Mouse (Mus musculus) midbrain, embryonic 13.5 days (tissue): ENCODE data around the gene Prtn3. TPM values are rescaled to one million over a fixed set of nuclear protein-coding genes. Genes with fewer than 3 reads are reported as not detected.

Experiments used
- ATAC-seq: fragments of 200-750 bp; cut with Nextera tagmentation; 2 replicates; pipeline ENCODE4 v1.8.0; 2017; ENCODE audit warnings: mild to moderate bottlenecking, moderate TSS enrichment, moderate library complexity
- H3K27ac ChIP-seq: fragments of 300-500 bp; sonication (generic); 2 replicates; pipeline ENCODE4 v1.5.1; 2015; ENCODE audit warnings: inconsistent platforms, mild to moderate bottlenecking, moderate library complexity
- H3K27me3 ChIP-seq: fragments of 300-500 bp; sonication (generic); 2 replicates; pipeline ENCODE4 v1.6.1; 2015; ENCODE audit warnings: mild to moderate bottlenecking, inconsistent platforms
- H3K36me3 ChIP-seq: fragments of 300-500 bp; sonication (generic); 2 replicates; pipeline ENCODE4 v1.6.1; 2015; ENCODE audit warnings: mild to moderate bottlenecking, inconsistent platforms
- H3K4me1 ChIP-seq: fragments of 300-500 bp; sonication (generic); replicated peaks from 2 replicates; pipeline ENCODE4 v1.6.1; 2015; ENCODE audit warnings: inconsistent platforms
- H3K4me2 ChIP-seq: fragments of 300-500 bp; sonication (generic); replicated peaks from 2 replicates; pipeline ENCODE4 v1.6.1; 2015; ENCODE audit warnings: moderate library complexity, mild to moderate bottlenecking, inconsistent platforms
- H3K4me3 ChIP-seq: fragments of 300-500 bp; sonication (generic); replicated peaks from 2 replicates; pipeline ENCODE4 v1.5.1; 2015; ENCODE audit warnings: mild to moderate bottlenecking, inconsistent platforms
- H3K9ac ChIP-seq: fragments of 300-500 bp; sonication (generic); replicated peaks from 2 replicates; pipeline ENCODE4 v1.6.1; 2015; ENCODE audit warnings: mild to moderate bottlenecking, inconsistent platforms
- H3K9me3 ChIP-seq: fragments of 300-500 bp; sonication (generic); 2 replicates; pipeline ENCODE4 v1.6.1; 2016; ENCODE audit warnings: mild to moderate bottlenecking, inconsistent platforms
- WGBS: fragments of 180-500 bp; shearing (Covaris S2); methylation state at CpG from one replicate; pipeline ENCODE4 v1.1.7; 2015; 5-methylcytosine and 5-hydroxymethylcytosine counted together
- polyA plus RNA-seq: library from polyadenylated mRNA; unstranded; fragments of >200 nt; fragmentation: Nextera tagmentation; extraction: Ambion mirVana; gene quantifications from 2 replicates; pipeline ENCODE4 v1.2.1, GENCODE M21; 2015

Gene Prtn3
- polyA plus RNA-seq, 1 experiment from 2014 or later = 14.9 TPM

GRCm38 (mm10) chr10:79856704-79857451 lies 17.4 kb upstream of the Prtn3 start:
- Histone ChIP-seq H3K4me1 (peaks cover 60% of the 10 kb centered on the region), H3K9ac (peak overlapping the region; percentile 98), H3K36me3 (peaks cover 56% of the 10 kb centered on the region), H3K4me3 (peak overlapping the region; percentile 99), H3K4me2 (peak overlapping the region; percentile 100), H3K27ac (peak overlapping the region; percentile 54), H3K9me3 (no peaks in the 10 kb centered on the region), H3K27me3 (no peaks in the 10 kb centered on the region)
- no peak for ATAC-seq
- 65% methylated on average over 7 of the region's 7 CpGs for WGBS

DNA sequence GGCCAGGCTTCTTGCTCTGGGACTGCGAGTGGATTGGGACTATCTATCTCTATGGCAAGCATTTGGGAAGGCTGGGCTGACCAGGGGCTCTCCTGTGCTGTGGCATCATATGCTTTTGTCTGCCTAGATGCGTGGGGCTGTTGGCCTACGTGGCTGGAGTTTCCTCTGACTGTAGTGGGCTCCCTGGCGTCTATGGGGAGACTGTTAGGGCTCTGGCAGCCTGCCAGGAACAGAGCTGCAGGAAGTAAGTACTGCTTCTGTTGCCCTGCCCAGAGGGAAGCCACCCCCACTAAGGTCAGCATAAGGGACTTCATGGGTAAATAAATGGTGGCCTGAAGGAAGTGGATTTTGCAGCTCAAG lies 16.8 kb upstream of the Prtn3 start:
- H3K4me1 ChIP-seq = peaks cover 55% of the 10 kb centered on the region
- peak overlapping the region; percentile 100 for H3K4me2 ChIP-seq
- H3K27me3 ChIP-seq = no peaks in the 10 kb centered on the region
- peak overlapping the region; percentile 54 for H3K27ac ChIP-seq
- H3K9me3 ChIP-seq = no peaks in the 10 kb centered on the region
- WGBS = 44% methylated on average over 4 of the region's 4 CpGs
- H3K36me3 ChIP-seq = peaks cover 62% of the 10 kb centered on the region
- peak overlapping the region; percentile 99 for H3K4me3 ChIP-seq
- peak overlapping the region; percentile 98 for H3K9ac ChIP-seq
- ATAC-seq = no peak

- Histone ChIP-seq H3K4me3 (peak overlapping the region; percentile 99), H3K36me3 (peaks cover 67% of the 10 kb centered on the region), H3K27ac (peak overlapping the region; percentile 54), H3K9ac (peak overlapping the region; percentile 98), H3K27me3 (no peaks in the 10 kb centered on the region), H3K9me3 (no peaks in the 10 kb centered on the region), H3K4me1 (peaks cover 50% of the 10 kb centered on the region), H3K4me2 (peak overlapping the region; percentile 100)
- 84% methylated on average over 2 of the region's 2 CpGs for WGBS
- no peak for ATAC-seq
These were observed 16.4 kb upstream of the Prtn3 start for GRCm38 (mm10) chr10:79857894-79858293.

GRCm38 (mm10) chr10:79858416-79859074 lies 15.7 kb upstream of the Prtn3 start:
- H3K27me3 ChIP-seq = no peaks in the 10 kb centered on the region
- no peak for ATAC-seq
- H3K4me1 ChIP-seq = peaks cover 43% of the 10 kb centered on the region
- H3K4me2 ChIP-seq = peak overlapping the region; percentile 100
- peaks cover 73% of the 10 kb centered on the region for H3K36me3 ChIP-seq
- peak overlapping the region; percentile 98 for H3K9ac ChIP-seq
- H3K4me3 ChIP-seq = peak overlapping the region; percentile 99
- H3K27ac ChIP-seq = peak overlapping the region; percentile 54
- no peaks in the 10 kb centered on the region for H3K9me3 ChIP-seq
- WGBS = 60% methylated on average over 17 of the region's 17 CpGs

DNA sequence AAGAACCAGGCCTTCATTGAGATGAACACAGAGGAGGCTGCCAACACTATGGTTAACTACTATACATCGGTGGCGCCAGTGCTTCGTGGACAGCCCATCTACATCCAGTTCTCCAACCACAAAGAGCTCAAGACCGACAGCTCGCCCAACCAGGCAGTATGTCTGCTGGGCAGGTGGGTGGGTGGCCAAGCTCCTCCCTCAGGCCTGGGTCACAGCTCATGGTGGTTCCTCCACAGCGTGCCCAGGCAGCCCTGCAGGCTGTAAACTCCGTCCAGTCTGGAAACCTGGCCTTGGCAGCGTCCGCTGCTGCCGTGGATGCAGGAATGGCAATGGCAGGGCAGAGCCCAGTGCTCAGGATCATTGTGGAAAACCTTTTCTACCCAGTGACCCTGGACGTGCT lies 15.2 kb upstream of the Prtn3 start:
- WGBS = 92% methylated on average over 11 of the region's 11 CpGs
- Histone ChIP-seq H3K4me2 (peak overlapping the region; percentile 100; the same call in 1 of the 2 replicates), H3K27ac (peak overlapping the region; percentile 54; the same call in 1 of the 2 replicates), H3K4me3 (no peak overlapping the region), H3K9me3 (no peaks in the 10 kb centered on the region), H3K36me3 (peaks cover 77% of the 10 kb centered on the region), H3K4me1 (peaks cover 40% of the 10 kb centered on the region), H3K9ac (no peak overlapping the region; the same call in 1 of the 2 replicates), H3K27me3 (no peaks in the 10 kb centered on the region)
- no peak for ATAC-seq

GRCm38 (mm10) chr10:79860079-79860911 lies 14.0 kb upstream of the Prtn3 start:
- Histone ChIP-seq H3K27ac (no peak overlapping the region), H3K36me3 (peaks cover 89% of the 10 kb centered on the region), H3K4me1 (peaks cover 47% of the 10 kb centered on the region), H3K4me2 (no peak overlapping the region), H3K9ac (no peak overlapping the region), H3K27me3 (no peaks in the 10 kb centered on the region), H3K9me3 (no peaks in the 10 kb centered on the region), H3K4me3 (no peak overlapping the region)
- 93% methylated on average over 26 of the region's 26 CpGs for WGBS
- no peak for ATAC-seq

GRCm38 (mm10) chr10:79861230-79862048 lies 12.8 kb upstream of the Prtn3 start:
- no peak for ATAC-seq
- Histone ChIP-seq H3K27me3 (no peaks in the 10 kb centered on the region), H3K9me3 (no peaks in the 10 kb centered on the region), H3K4me2 (no peak overlapping the region), H3K36me3 (peaks cover 98% of the 10 kb centered on the region), H3K4me3 (no peak overlapping the region), H3K9ac (no peak overlapping the region), H3K4me1 (peaks cover 47% of the 10 kb centered on the region), H3K27ac (no peak overlapping the region; the same call in 1 of the 2 replicates)
- 78% methylated on average over 25 of the region's 25 CpGs for WGBS

DNA sequence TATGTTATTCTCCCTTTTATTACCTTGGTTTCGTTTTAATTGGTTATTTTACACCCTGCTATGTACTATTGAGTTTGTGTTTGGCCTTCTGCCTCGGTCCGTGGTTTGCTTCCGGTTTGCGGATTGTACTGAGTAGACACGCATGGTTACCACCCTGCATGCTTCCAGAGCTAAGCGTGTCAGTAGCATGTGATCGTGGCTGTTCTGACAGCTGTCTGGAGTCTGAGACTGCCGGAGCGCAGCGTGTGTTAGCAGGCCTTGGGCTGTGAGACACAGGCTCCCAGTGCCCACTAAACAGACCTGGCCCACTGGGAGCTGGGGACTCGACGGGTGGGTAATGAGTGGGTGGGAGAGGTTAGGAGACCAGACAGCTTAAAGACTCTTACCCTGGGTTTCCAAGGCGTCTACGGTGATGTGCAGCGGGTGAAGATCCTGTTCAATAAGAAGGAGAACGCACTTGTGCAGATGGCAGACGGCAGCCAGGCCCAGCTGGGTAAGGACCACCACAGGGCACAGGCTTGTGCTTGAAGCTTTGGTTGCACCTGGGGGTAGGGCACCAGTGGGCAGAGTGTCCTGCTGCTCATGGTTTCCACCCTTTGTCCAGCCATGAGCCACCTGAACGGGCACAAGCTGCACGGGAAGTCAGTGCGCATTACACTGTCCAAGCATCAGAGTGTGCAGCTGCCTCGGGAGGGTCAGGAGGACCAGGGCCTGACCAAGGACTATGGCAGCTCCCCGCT lies 12.1 kb upstream of the Prtn3 start:
- Histone ChIP-seq H3K4me2 (no peak overlapping the region), H3K9ac (no peak overlapping the region), H3K4me3 (no peak overlapping the region), H3K9me3 (no peaks in the 10 kb centered on the region), H3K27ac (peak overlapping the region; percentile 52; the same call in 1 of the 2 replicates), H3K36me3 (peaks cover 98% of the 10 kb centered on the region), H3K27me3 (no peaks in the 10 kb centered on the region), H3K4me1 (peaks cover 47% of the 10 kb centered on the region)
- ATAC-seq = no peak
- 83% methylated on average over 23 of the region's 23 CpGs for WGBS

DNA sequence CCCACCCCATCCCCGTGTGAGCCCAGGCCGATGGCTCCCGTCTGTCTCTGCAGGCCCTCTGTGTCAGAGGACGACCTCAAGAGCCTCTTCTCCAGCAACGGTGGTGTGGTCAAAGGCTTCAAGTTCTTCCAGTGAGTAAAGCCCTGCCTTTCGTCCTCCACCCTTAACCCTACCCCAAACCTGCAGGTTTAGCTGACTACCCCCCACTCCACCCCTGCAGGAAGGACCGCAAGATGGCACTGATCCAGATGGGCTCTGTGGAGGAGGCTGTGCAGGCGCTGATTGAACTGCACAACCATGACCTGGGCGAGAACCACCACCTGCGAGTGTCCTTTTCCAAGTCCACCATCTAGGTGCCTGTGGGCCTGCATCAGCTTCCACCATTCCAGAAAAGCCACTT lies 11.4 kb upstream of the Prtn3 start:
- Histone ChIP-seq H3K27me3 (no peaks in the 10 kb centered on the region), H3K9me3 (no peaks in the 10 kb centered on the region), H3K4me1 (peaks cover 44% of the 10 kb centered on the region), H3K4me2 (no peak overlapping the region), H3K9ac (no peak overlapping the region), H3K4me3 (no peak overlapping the region), H3K36me3 (peaks cover 96% of the 10 kb centered on the region), H3K27ac (0 out of 2 replicates have a peak overlapping the region, but pooled peaks have one; percentile 21)
- no peak for ATAC-seq
- WGBS = 78% methylated on average over 10 of the region's 10 CpGs

DNA sequence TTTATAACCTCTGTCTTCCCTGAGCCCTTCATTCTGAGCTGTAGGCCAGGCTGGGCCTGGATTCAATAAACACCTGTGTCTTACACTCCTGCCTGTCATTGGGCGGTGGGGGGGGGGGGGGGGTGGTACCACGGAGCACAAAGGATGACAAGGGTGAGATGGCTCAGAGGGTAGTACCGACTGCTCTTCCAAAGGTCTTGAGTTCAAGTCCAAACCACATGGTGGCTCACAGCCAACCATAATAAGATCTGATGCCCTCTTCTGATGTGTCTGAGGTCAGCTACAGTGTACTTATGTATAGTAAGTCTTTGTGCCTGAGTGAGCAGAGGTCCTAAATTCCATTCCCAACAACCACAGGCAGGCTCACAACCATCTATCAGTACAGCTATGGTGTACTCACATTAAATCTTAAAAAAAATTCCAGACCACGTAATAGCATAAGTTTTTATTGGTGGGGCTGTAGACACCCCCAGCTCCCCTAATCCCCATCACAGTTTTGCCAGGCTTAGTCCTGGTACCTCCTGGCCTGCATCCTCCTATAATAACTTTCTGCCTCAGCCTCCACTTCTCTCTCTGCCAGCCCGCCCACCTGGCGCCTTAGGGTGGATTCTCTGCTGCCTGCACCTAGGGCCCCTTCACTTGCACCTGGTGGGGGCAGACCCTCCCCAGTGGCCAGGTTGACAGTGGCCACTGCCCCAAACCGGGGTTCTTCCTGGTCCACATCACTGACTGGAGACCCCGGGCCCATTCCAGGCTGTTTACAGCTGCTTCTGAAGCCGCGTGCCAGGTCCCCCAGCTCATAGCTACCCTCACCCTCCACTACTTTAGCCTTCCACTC lies 9.7 kb upstream of the Prtn3 start:
- ATAC-seq = peak; percentile 15
- Histone ChIP-seq H3K36me3 (peaks cover 92% of the 10 kb centered on the region), H3K4me3 (no peak overlapping the region), H3K4me2 (no peak overlapping the region), H3K27me3 (no peaks in the 10 kb centered on the region), H3K4me1 (peaks cover 43% of the 10 kb centered on the region), H3K9me3 (no peaks in the 10 kb centered on the region), H3K27ac (peak overlapping the region; percentile 35), H3K9ac (peak overlapping the region; percentile 41; the same call in 1 of the 2 replicates)
- WGBS = 59% methylated on average over 10 of the region's 10 CpGs
